Mouse (Mus musculus) liver, embryonic 14.5 days (tissue): ENCODE data around the gene Mpp5. TPM values are rescaled to one million over a fixed set of nuclear protein-coding genes. Genes with fewer than 3 reads are reported as not detected.

ENCODE experiments used
- ATAC-seq: fragments of 200-750 bp; cut with Nextera tagmentation; 2 replicates; pipeline ENCODE4 v1.8.0; 2017; ENCODE audit warnings: moderate number of reproducible peaks, mild to moderate bottlenecking, moderate library complexity; ENCODE audit not compliant: insufficient read depth
- DNase-seq, 3 experiments: peaks; one replicate each; pipeline ENCODE4 v3.0.0-alpha.2; 2012 to 2013; ENCODE audit warnings: low read depth in 3 of 3, low spot score in 3 of 3
- H3K27ac ChIP-seq: fragments of 300-500 bp; sonication (generic); 2 replicates; pipeline ENCODE4 v1.5.1; 2014; ENCODE audit warnings: moderate library complexity, mild to moderate bottlenecking, control low read depth, inconsistent platforms
- H3K27me3 ChIP-seq: fragments of 300-500 bp; sonication (generic); 2 replicates; pipeline ENCODE4 v1.6.1; 2014; ENCODE audit warnings: mild to moderate bottlenecking, low read length, moderate library complexity; ENCODE audit not compliant: control insufficient read depth, insufficient read depth
- H3K36me3 ChIP-seq: fragments of 300-500 bp; sonication (generic); replicated peaks from 2 replicates; pipeline ENCODE4 v1.6.1; 2014; ENCODE audit warnings: low read depth; ENCODE audit not compliant: control insufficient read depth, insufficient read depth
- H3K4me1 ChIP-seq, 2 experiments: fragments of 200-500 bp in 1 of 2; fragments of 300-500 bp in 1 of 2; sonication (generic) in 1 of 2; replicated peaks; 2 replicates each; pipeline ENCODE4 v1.6.1; 2012 to 2014; ENCODE audit warnings: antibody characterized with exemption in 1 of 2, inconsistent platforms in 1 of 2, low read length in 1 of 2; ENCODE audit not compliant: control insufficient read depth in 2 of 2, insufficient read depth in 2 of 2
- H3K4me2 ChIP-seq: fragments of 300-500 bp; sonication (generic); 2 replicates; pipeline ENCODE4 v1.6.1; 2014; ENCODE audit warnings: low read depth, mild to moderate bottlenecking, control low read depth, moderate library complexity
- H3K4me3 ChIP-seq, 2 experiments: fragments of 200-500 bp in 1 of 2; fragments of 300-500 bp in 1 of 2; sonication (generic) in 1 of 2; 2 replicates each; pipeline ENCODE4 v1.5.1; 2012 to 2014; ENCODE audit warnings: low read depth in 2 of 2, low read length in 2 of 2, mild to moderate bottlenecking in 2 of 2, control low read depth in 1 of 2, inconsistent platforms in 1 of 2, moderate library complexity in 1 of 2; ENCODE audit not compliant: insufficient read depth in 1 of 2
- H3K9ac ChIP-seq: fragments of 300-500 bp; sonication (generic); replicated peaks from 2 replicates; pipeline ENCODE4 v1.6.1; 2014; ENCODE audit warnings: mild to moderate bottlenecking, control low read depth, moderate library complexity
- H3K9me3 ChIP-seq: fragments of 300-500 bp; sonication (generic); 2 replicates; pipeline ENCODE4 v1.6.1; 2016; ENCODE audit warnings: low read length, mixed read lengths; ENCODE audit not compliant: control insufficient read depth
- CTCF ChIP-seq: IDR thresholded peaks from 2 replicates; pipeline ENCODE4 v1.5.1; 2016; ENCODE audit warnings: antibody characterized with exemption, low read depth, control low read depth
- EP300 ChIP-seq: IDR thresholded peaks from 2 replicates; pipeline ENCODE4 v1.6.1; 2016; ENCODE audit warnings: antibody characterized with exemption, low read depth
- WGBS: fragments of 180-500 bp; shearing (Covaris S2); extraction: QIAGEN DNeasy Blood & Tissue Kit; methylation state at CpG from one replicate; pipeline ENCODE4 v1.1.7; 2014; ENCODE audit not compliant: insufficient replicate concordance; 5-methylcytosine and 5-hydroxymethylcytosine counted together
- polyA plus RNA-seq, 2 experiments: library from polyadenylated mRNA; depleted of rRNA in 1 of 2; stranded (reverse) in 1 of 2; unstranded in 1 of 2; fragments of >200 nt; fragmentation: Nextera tagmentation in 1 of 2; extraction: Ambion mirVana in 1 of 2; gene quantifications; 2 replicates each; pipeline versions ENCODE4 v1.2.1 to v1.2.3; 2012 to 2014

The Mpp5 gene
- polyA plus RNA-seq (2012; rRNA removed) (1.7 and 2.7 TPM in 2 replicates), polyA plus RNA-seq (2014; fragmentation: Nextera tagmentation; extraction: Ambion mirVana) (7.3 and 9.0 TPM in 2 replicates)

DNA sequence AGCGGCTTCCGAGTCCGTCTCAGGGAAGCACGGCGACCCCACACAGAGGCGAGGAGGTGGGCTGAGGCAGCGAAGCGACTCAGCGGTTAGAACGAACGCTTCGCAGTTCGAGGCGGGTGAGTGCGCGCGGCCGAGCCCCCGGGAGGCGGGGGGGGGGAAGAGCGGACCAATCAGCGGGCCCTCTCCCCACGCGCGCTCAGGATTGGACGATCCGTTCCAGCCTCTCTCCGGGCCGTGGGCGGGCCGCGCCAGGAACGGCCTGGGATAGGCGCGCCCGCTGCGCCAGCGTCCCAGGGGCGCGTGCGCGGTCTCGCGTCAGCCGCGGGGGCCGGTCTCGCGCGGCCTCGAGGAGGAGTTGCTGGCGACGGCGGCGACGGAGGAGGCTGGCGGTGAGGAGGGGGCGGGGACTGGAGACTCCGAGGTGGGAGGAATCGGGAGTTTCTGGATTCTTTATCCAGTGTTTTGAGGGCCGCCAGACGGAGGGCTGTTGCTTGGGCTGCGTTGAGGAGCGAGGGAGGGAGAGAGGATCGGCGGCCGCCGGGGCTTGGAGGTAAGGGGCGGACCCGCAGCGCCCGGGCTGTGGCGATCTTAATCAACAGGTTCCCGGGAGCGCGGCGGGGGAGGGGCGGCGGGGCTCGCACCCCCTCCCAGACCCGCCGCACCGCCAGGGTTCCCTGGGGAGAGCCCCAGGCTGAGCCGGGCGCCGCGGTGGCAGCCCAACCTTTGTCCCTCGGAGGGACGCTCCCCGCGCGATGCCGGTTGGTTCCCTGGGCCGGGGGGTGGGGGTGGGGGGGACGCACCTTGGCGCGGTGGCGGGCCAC, at the start of gene Mpp5:
Mpp5 (plus strand) TSS at position 351 of the 821 bp plus-strand sequence.
- ATAC-seq = peak; percentile 99
- H3K36me3 ChIP-seq = no peaks in the 10 kb centered on the region
- H3K4me2 ChIP-seq = peak within 1 kb of the TSS; percentile 100
- no peaks in the 10 kb centered on the region for H3K9me3 ChIP-seq
- H3K27ac ChIP-seq = peak within 1 kb of the TSS; percentile 12
- H3K9ac ChIP-seq = peak within 1 kb of the TSS; percentile 73
- no peak for TF ChIP-seq EP300
- peak within 1 kb of the TSS; percentile 66 to 81 for H3K4me3 ChIP-seq
- 0% methylated on average over 86 of the region's 98 CpGs for WGBS
- H3K4me1 ChIP-seq = peaks cover 0 to 5% of the 10 kb centered on the region in 2 experiments; a peak in 1 of 4 replicates
- peak; percentile 91 to 94 (median 93) for DNase-seq
- H3K27me3 ChIP-seq = no peaks in the 10 kb centered on the region

DNA sequence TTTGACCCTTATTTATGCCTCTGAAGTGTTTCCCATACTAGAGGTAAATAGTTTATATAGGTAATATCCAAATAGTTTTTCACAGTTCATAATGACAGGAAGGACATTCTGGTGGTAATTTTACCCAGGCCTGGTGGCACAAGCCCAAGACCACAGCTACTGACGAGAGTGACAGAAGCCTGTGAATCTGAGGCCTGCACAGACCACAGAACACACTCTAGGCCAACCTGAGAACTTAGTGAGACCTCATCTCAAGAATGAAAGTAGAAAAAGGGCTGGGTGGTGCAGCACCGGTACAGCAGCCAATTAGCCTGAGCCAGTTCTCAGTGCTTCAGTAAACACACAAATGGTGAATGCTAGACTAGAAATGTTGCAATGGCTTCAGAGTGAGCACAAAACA, 30.9 kb upstream of the Mpp5 start:
- no peak overlapping the region for H3K4me3 ChIP-seq
- H3K27ac ChIP-seq = no peak overlapping the region
- TF ChIP-seq CTCF (no peak), EP300 (no peak)
- H3K4me2 ChIP-seq = no peak overlapping the region
- no peak for DNase-seq
- no peaks in the 10 kb centered on the region for H3K27me3 ChIP-seq
- H3K36me3 ChIP-seq = no peaks in the 10 kb centered on the region
- ATAC-seq = no peak
- H3K9ac ChIP-seq = no peak overlapping the region
- H3K4me1 ChIP-seq = no peaks in the 10 kb centered on the region
- H3K9me3 ChIP-seq = no peaks in the 10 kb centered on the region
- 44% methylated on average over 2 of the region's 2 CpGs for WGBS

DNA sequence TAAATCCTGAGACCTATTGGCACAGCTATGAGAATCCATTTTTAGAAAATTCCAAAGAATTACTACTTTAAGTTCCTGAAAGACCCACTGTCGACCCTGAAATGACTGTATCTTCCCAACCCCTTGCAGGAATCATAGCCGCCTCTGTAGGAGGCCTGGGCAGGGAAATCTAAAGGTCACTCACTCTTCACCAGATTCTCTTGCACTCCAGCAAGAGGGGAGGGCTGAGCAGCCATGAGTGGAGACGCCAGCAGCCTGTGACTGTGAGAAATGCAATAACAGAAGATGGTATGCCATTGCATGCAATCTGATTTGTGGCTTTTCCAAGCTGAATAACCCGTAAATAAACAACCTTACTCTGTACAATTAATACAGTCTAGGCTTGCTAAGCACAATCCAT, 21.0 kb upstream of the Mpp5 start:
- DNase-seq = no peak
- Histone ChIP-seq H3K4me1 (no peaks in the 10 kb centered on the region), H3K27me3 (no peaks in the 10 kb centered on the region), H3K4me2 (no peak overlapping the region), H3K9me3 (no peaks in the 10 kb centered on the region), H3K36me3 (no peaks in the 10 kb centered on the region), H3K9ac (no peak overlapping the region), H3K27ac (no peak overlapping the region), H3K4me3 (no peak overlapping the region)
- TF ChIP-seq EP300 (no peak), CTCF (no peak)
- 55% methylated on average over 4 of the region's 4 CpGs for WGBS
- ATAC-seq = no peak

DNA sequence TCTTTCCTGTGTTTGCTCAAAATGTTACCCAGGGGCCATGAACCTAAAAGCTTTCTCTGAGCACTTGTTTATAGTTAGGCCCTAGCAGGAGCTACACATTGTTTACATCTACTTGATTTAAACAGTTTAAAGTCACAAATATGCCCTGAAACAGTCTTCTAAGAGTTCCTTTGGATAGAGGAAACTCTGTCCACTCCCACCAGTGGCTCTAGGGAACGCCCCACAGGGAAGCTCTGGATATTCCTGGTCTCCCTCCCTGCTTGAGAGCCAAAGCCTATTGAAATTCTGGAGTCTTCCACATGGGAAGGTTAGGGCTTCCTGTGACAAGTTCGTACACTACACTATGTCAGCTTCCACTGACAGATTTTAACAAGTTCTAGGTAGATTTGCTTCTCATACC, 9.1 kb upstream of the Mpp5 start:
- no peak overlapping the region for H3K4me3 ChIP-seq
- no peak overlapping the region for H3K9ac ChIP-seq
- ATAC-seq (no peak), DNase-seq (no peak)
- 33% methylated on average over 2 of the region's 2 CpGs for WGBS
- no peaks in the 10 kb centered on the region for H3K9me3 ChIP-seq
- H3K4me1 ChIP-seq = no peaks in the 10 kb centered on the region
- TF ChIP-seq EP300 = no peak
- no peak for TF ChIP-seq CTCF
- no peak overlapping the region for H3K27ac ChIP-seq
- no peaks in the 10 kb centered on the region for H3K27me3 ChIP-seq
- H3K36me3 ChIP-seq = no peaks in the 10 kb centered on the region
- no peak overlapping the region for H3K4me2 ChIP-seq

DNA sequence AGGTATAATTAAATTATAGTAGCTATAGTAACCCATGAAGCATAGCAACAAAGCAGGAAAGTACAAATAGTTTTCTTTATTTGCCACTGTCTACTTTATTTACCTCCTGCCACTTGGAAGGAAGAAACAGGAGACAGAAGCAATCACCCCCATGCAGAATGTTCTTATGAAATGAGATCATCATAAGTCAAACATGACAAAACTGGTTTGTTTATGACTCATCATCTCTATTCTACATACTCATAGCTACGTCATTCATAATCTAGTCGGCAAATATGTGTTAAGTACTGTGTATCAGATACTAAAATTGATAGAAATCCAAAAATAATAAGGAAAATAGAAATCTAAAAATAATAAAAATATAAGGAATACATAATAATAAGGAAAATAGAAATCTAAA, 8.4 kb upstream of the Mpp5 start:
- Histone ChIP-seq H3K27me3 (no peaks in the 10 kb centered on the region), H3K4me2 (no peak overlapping the region), H3K9me3 (no peaks in the 10 kb centered on the region), H3K36me3 (no peaks in the 10 kb centered on the region), H3K9ac (no peak overlapping the region), H3K27ac (no peak overlapping the region), H3K4me1 (no peaks in the 10 kb centered on the region), H3K4me3 (no peak overlapping the region)
- DNase-seq = no peak
- no peak for ATAC-seq
- TF ChIP-seq EP300 (no peak), CTCF (no peak)
- 59% methylated on average over 2 of the region's 2 CpGs for WGBS
